In the genomic region with DNA sequence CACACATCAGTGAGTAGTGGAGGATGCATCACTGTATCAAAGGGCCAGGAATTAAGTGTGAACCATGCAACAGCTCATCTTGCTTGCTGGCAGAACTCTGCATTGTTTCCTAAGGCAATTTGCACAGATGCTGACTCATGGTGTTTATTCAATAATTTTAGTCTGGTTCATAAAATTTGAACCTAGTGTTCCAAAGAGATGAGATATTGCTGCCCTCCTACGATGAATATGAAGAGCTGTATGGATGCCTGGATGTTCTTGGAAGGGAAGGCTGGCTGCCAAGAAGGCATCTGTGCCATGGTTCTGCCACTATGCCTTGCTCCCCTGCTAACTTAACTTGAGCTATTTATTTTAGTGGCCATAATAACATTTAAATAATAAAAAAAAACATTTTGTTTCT, we compare ENCODE assay signal across 21 mouse cellular contexts. TPM values are rescaled to one million over a fixed set of nuclear protein-coding genes. Genes with fewer than 3 reads are reported as not detected.
DNase-seq lines count a peak whose midpoint lies in the region; ATAC-seq and TF ChIP-seq lines count a peak whose summit lies in the region.
"Had no signal": no experiment of that assay in that cellular context is flagged by ENCODE, and none has a peak within 500 bp of the region (broad histone marks: within the 10 kb centered on the region; RNA-seq: fewer than 3 reads in every experiment).

No protein-coding gene starts in this region.

- no peak overlapping the region for H3K9ac ChIP-seq in liver, embryonic 12.5 days
- H3K9ac ChIP-seq in hindbrain, embryonic 14.5 days: no peak overlapping the region
- H3K9ac ChIP-seq: forebrain, embryonic 13.5 days; lung, embryonic 14.5 days; midbrain, embryonic 15.5 days had no signal

- no peaks in the 10 kb centered on the region for H3K27me3 ChIP-seq in liver, embryonic 12.5 days (replicated peaks)
- no peaks in the 10 kb centered on the region for H3K27me3 ChIP-seq in hindbrain, embryonic 14.5 days (ENCODE audit: control insufficient read depth, insufficient read depth, low read length)
- H3K27me3 ChIP-seq: forebrain, embryonic 13.5 days; midbrain, embryonic 15.5 days had no signal

- no peak overlapping the region for H3K4me3 ChIP-seq in layer of hippocampus, adult 2 months
- no peak overlapping the region for H3K4me3 ChIP-seq in liver, embryonic 12.5 days
- no peak overlapping the region for H3K4me3 ChIP-seq in hindbrain, embryonic 14.5 days (replicated peaks; ENCODE audit: low read length)
- H3K4me3 ChIP-seq: forebrain, embryonic 13.5 days; midbrain, embryonic 15.5 days had no signal

- H3K36me3 ChIP-seq in liver, embryonic 12.5 days: no peaks in the 10 kb centered on the region
- H3K36me3 ChIP-seq in hindbrain, embryonic 14.5 days (replicated peaks; ENCODE audit: control insufficient read depth, insufficient read depth): no peaks in the 10 kb centered on the region
- H3K36me3 ChIP-seq: midbrain, embryonic 15.5 days had no signal

- no peak for ATAC-seq in liver, embryonic 12.5 days
- ATAC-seq in hindbrain, embryonic 14.5 days (ENCODE audit: low FRiP score): no peak
- ATAC-seq: forebrain, embryonic 13.5 days; hindbrain, postnatal 0 days; midbrain, embryonic 15.5 days had no signal

- DNase-seq in frontal cortex, postnatal 36 days (ENCODE audit: low spot score in 2 of 2): peak; percentile 8 to 36
- DNase-seq in frontal cortex, postnatal 10 days (ENCODE audit: low spot score in 2 of 2): no peak
- peak; percentile 44 for DNase-seq in Muller cell, postnatal 12 days (ENCODE audit: inconsistent ontology term)
- peak; percentile 48 for DNase-seq in cerebellum, adult 8-10 months
- peak; percentile 63 for DNase-seq in layer of hippocampus, adult 2 months (ENCODE audit: low spot score in 2 of 2)
- no peak for DNase-seq in hindbrain, embryonic 14.5 days (ENCODE audit: low spot score)
- no peak for DNase-seq in adrenal gland, adult 2 months
- DNase-seq: embryo, embryonic 11 days; heart, postnatal 10 days; kidney, adult 8-10 months; kidney, postnatal 36 days; lung, embryonic 14.5 days; thymus, postnatal 4 days had no signal

- H3K27ac ChIP-seq in layer of hippocampus, adult 2 months: peak overlapping the region; percentile 75
- no peak overlapping the region for H3K27ac ChIP-seq in liver, embryonic 12.5 days
- H3K27ac ChIP-seq in hindbrain, embryonic 14.5 days: no peak overlapping the region
- H3K27ac ChIP-seq: forebrain, embryonic 13.5 days; hindbrain, postnatal 0 days; midbrain, embryonic 15.5 days had no signal

- H3K4me2 ChIP-seq in liver, embryonic 12.5 days: no peak overlapping the region
- H3K4me2 ChIP-seq in hindbrain, embryonic 14.5 days (replicated peaks): no peak overlapping the region
- H3K4me2 ChIP-seq: forebrain, embryonic 13.5 days; lung, embryonic 14.5 days; midbrain, embryonic 15.5 days had no signal

- WGBS in liver, embryonic 12.5 days (ENCODE audit: insufficient replicate concordance): 60% methylated on average over 1 of the region's 1 CpGs
- WGBS in hindbrain, embryonic 14.5 days: 72% methylated on average over 1 of the region's 1 CpGs

- H3K9me3 ChIP-seq in liver, embryonic 12.5 days (replicated peaks): no peaks in the 10 kb centered on the region
- no peaks in the 10 kb centered on the region for H3K9me3 ChIP-seq in hindbrain, embryonic 14.5 days (ENCODE audit: control insufficient read depth, low read length)
- H3K9me3 ChIP-seq: forebrain, embryonic 13.5 days; midbrain, embryonic 15.5 days had no signal

- TF ChIP-seq CTCF in layer of hippocampus, adult 2 months (conservative IDR thresholded peaks at IDR 0.05): peak; percentile 26; the same call in 1 of the 2 replicates

- no peaks in the 10 kb centered on the region for H3K4me1 ChIP-seq in liver, embryonic 12.5 days
- no peaks in the 10 kb centered on the region for H3K4me1 ChIP-seq in hindbrain, embryonic 14.5 days (replicated peaks; ENCODE audit: control insufficient read depth, insufficient read depth, low read length)
- H3K4me1 ChIP-seq: forebrain, embryonic 13.5 days; midbrain, embryonic 15.5 days had no signal

RNA-seq across cellular contexts. Expression of gene Speer4b, which starts 44.3 kb away (rescaled TPM):
- total RNA-seq in layer of hippocampus, adult 2 months (2021): not detected
- polyA plus RNA-seq in liver, embryonic 12.5 days (2016; fragmentation: Nextera tagmentation; extraction: Ambion mirVana): not detected in 2 replicates
- polyA plus RNA-seq in hindbrain, embryonic 14.5 days (2014; fragmentation: Nextera tagmentation; extraction: Ambion mirVana): 0.52 and 0.54 TPM in 2 replicates
- not detected for total RNA-seq in adrenal gland, adult 2 months (2021)
- not detected in 2 replicates for polyA plus RNA-seq in adrenal gland, adult 2 months (2012; rRNA removed)
- total RNA-seq: gastrocnemius, adult 8-10 months; heart, adult 8-10 months; heart, postnatal 10 days; hindbrain, postnatal 0 days; left cerebral cortex, postnatal 10 days; liver, adult 2 months had no signal
- polyA plus RNA-seq: liver, adult 2 months; lung, embryonic 14.5 days had no signal

Comparison
In these comparisons a context has a peak if more than half of its experiments do, and no peak if none do; other contexts are left out.
1. DNase-seq: peak in frontal cortex, postnatal 36 days (2 of 2), Muller cell, postnatal 12 days (single experiment), cerebellum, adult 8-10 months (single experiment) and layer of hippocampus, adult 2 months (2 of 2); none in frontal cortex, postnatal 10 days (0 of 2), hindbrain, embryonic 14.5 days (single experiment) and adrenal gland, adult 2 months (single experiment).